Mouse (Mus musculus) intestine, embryonic 16.5 days (tissue): ENCODE measurements around the gene Ptprn. TPM values are rescaled to one million over a fixed set of nuclear protein-coding genes. Genes with fewer than 3 reads are reported as not detected.

Experiments
- ATAC-seq: fragments of 200-750 bp; cut with Nextera tagmentation; 2 replicates; pipeline ENCODE4 v1.8.0; 2017; ENCODE audit warnings: moderate TSS enrichment, moderate library complexity
- H3K27ac ChIP-seq: fragments of 300-500 bp; sonication (generic); 2 replicates; pipeline ENCODE4 v1.5.1; 2014; ENCODE audit warnings: mild to moderate bottlenecking, low read length
- H3K27me3 ChIP-seq: fragments of 300-500 bp; sonication (generic); replicated peaks from 2 replicates; pipeline ENCODE4 v1.6.1; 2014; ENCODE audit warnings: low read length, control low read depth, mixed read lengths; ENCODE audit not compliant: control insufficient read depth, insufficient read depth
- H3K36me3 ChIP-seq: fragments of 300-500 bp; sonication (generic); 2 replicates; pipeline ENCODE4 v1.6.1; 2014; ENCODE audit warnings: low read length, control low read depth; ENCODE audit not compliant: control insufficient read depth, insufficient read depth
- H3K4me1 ChIP-seq: fragments of 300-500 bp; sonication (generic); 2 replicates; pipeline ENCODE4 v1.6.1; 2014; ENCODE audit warnings: low read length, control low read depth, mixed read lengths; ENCODE audit not compliant: control insufficient read depth, insufficient read depth
- H3K4me2 ChIP-seq: fragments of 300-500 bp; sonication (generic); 2 replicates; pipeline ENCODE4 v1.6.1; 2014; ENCODE audit warnings: low read depth, low read length, control low read depth
- H3K4me3 ChIP-seq: fragments of 300-500 bp; sonication (generic); 2 replicates; pipeline ENCODE4 v1.5.1; 2014; ENCODE audit warnings: mild to moderate bottlenecking, low read length
- H3K9ac ChIP-seq: fragments of 300-500 bp; sonication (generic); 2 replicates; pipeline ENCODE4 v1.6.1; 2014; ENCODE audit warnings: low read depth, low read length
- H3K9me3 ChIP-seq: fragments of 300-500 bp; sonication (generic); 2 replicates; pipeline ENCODE4 v1.6.1; 2016; ENCODE audit warnings: low read length, control low read depth; ENCODE audit not compliant: control insufficient read depth
- WGBS: fragments of 180-500 bp; shearing (Covaris S2); extraction: QIAGEN DNeasy Blood & Tissue Kit; methylation state at CpG from one replicate; pipeline ENCODE4 v1.1.7; 2014; 5-methylcytosine and 5-hydroxymethylcytosine counted together
- polyA plus RNA-seq: library from polyadenylated mRNA; unstranded; fragments of >200 nt; fragmentation: Nextera tagmentation; extraction: Ambion mirVana; gene quantifications from 2 replicates; pipeline ENCODE4 v1.2.1, GENCODE M21; 2015

The Ptprn gene
- polyA plus RNA-seq, 1 experiment from 2014 or later: 2.9 TPM

- Histone ChIP-seq H3K4me2 (no peak overlapping the region), H3K27me3 (no peaks in the 10 kb centered on the region), H3K4me3 (no peak overlapping the region), H3K9ac (no peak overlapping the region), H3K4me1 (no peaks in the 10 kb centered on the region), H3K27ac (no peak overlapping the region), H3K36me3 (no peaks in the 10 kb centered on the region), H3K9me3 (no peaks in the 10 kb centered on the region)
- no peak for ATAC-seq
- 15% methylated on average over 7 of the region's 7 CpGs for WGBS
These were observed 25.1 kb upstream of the Ptprn start for GRCm38 (mm10) chr1:75289376-75289775.

- no peaks in the 10 kb centered on the region for H3K4me1 ChIP-seq
- H3K27me3 ChIP-seq: no peaks in the 10 kb centered on the region
- H3K9ac ChIP-seq: no peak overlapping the region
- 86% methylated on average over 7 of the region's 7 CpGs for WGBS
- H3K9me3 ChIP-seq: no peaks in the 10 kb centered on the region
- no peak overlapping the region for H3K27ac ChIP-seq
- no peak overlapping the region for H3K4me2 ChIP-seq
- no peak for ATAC-seq
- H3K4me3 ChIP-seq: no peak overlapping the region
- H3K36me3 ChIP-seq: no peaks in the 10 kb centered on the region
These were observed 20.6 kb upstream of the Ptprn start for GRCm38 (mm10) chr1:75284911-75285310.

DNA sequence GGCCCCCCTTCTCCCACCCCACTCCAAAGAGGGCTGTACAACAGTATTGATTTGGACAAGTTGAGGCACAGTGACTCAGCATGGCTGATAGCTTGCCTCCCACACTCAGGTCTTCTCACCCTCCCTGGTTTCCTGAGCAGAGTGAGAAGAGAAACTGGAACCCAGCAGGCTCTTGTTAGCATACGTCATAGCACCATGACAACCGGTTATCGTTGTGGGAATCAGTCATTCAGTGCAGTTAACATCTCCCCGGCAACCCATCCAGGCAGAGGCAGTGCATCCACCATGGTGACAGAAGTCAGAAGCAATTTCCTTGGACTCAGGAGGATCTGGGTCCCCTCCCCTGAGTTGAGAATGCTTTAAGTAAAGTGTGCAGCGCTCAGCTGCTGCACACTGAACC is 18.7 kb upstream of the Ptprn start:
- no peak overlapping the region for H3K9ac ChIP-seq
- H3K27ac ChIP-seq: no peak overlapping the region
- peaks cover 5% of the 10 kb centered on the region; the same call in 1 of the 2 replicates for H3K27me3 ChIP-seq
- no peaks in the 10 kb centered on the region for H3K4me1 ChIP-seq
- no peak for ATAC-seq
- no peak overlapping the region for H3K4me3 ChIP-seq
- H3K4me2 ChIP-seq: no peak overlapping the region
- no peaks in the 10 kb centered on the region for H3K36me3 ChIP-seq
- 69% methylated on average over 5 of the region's 5 CpGs for WGBS
- no peaks in the 10 kb centered on the region for H3K9me3 ChIP-seq

DNA sequence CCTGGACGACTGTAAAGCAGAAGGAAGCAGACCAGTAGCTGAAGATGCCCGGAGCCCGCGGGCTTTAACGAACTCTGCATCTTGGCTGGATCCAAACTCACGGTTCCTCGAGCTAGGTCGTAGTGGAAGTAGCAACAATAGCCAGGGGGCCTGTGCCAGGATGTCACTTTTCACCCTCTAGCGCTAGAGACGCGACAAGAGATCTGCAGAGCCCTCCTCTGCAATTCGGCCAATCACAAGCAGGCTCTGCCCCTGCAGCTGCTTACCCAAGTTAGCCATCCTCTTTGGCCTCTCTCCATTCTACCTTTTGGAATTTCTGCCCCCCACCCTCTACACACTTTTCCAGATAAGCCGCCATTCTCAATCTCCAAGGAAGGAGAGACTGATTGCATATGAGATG is 13.9 kb upstream of the Ptprn start, which contains the start of gene Resp18:
Resp18 (minus strand) TSS at position 188 of the 400 bp plus-strand sequence.
- Histone ChIP-seq H3K4me2 (no peak within 1 kb of the TSS), H3K4me1 (no peaks in the 10 kb centered on the region), H3K36me3 (no peaks in the 10 kb centered on the region), H3K4me3 (0 out of 2 replicates have a peak within 1 kb of the TSS, but pooled peaks have one; percentile 5), H3K27ac (no peak within 1 kb of the TSS), H3K9me3 (no peaks in the 10 kb centered on the region), H3K9ac (no peak within 1 kb of the TSS), H3K27me3 (peaks cover 9% of the 10 kb centered on the region)
- 5% methylated on average over 13 of the region's 13 CpGs for WGBS
- no peak for ATAC-seq

DNA sequence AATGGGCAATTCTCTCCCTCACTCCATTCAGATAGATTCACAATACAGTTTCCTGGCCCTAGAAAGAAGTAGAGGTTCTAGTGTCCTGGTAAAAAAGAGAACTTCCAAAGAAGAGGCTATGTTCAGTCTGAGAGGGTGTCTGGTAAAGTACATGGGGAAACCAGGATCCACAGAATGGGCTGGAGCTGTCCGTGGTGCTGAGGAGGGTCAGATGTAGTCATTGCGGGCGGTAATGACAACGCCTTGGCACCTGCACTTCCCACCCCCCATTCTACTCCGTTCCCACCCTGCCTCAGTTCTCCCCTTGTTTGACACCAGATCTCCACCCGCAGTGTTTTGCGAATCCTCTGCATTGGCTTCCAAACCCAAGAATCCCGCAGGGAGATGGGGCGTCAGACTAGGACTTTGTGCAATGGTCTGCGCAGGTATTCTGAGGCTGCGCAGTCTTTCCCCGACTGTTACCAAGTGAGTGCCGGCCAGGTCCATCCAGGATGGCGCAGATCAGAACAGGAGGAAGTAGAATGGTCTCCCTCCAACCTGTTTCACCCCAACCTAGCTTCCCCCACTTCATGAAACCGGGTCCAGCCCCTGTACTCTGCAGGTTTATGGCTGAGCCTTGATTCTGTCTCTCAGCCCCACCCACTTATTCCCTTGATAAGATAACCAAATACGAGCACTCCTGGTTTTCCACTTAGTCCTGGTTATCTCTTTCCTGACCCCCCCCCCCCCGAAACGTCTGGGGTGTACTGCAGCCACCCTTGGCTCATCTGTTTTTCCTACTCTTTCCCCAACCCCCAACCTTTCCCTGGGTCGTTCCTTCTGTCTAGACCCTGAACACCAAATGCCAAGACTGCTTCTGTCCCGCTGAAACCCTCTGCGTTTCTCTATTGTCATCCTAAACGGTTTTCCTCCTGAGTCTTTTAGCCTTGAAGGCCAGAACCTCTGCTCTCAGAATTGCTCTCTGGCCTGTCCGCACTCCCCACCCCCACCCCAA is 13.2 kb upstream of the Ptprn start:
- no peak overlapping the region for H3K27ac ChIP-seq
- no peaks in the 10 kb centered on the region for H3K9me3 ChIP-seq
- no peak overlapping the region for H3K9ac ChIP-seq
- H3K36me3 ChIP-seq: no peaks in the 10 kb centered on the region
- no peaks in the 10 kb centered on the region for H3K4me1 ChIP-seq
- WGBS: 5% methylated on average over 23 of the region's 23 CpGs
- peaks cover 9% of the 10 kb centered on the region for H3K27me3 ChIP-seq
- no peak for ATAC-seq
- no peak overlapping the region for H3K4me2 ChIP-seq
- H3K4me3 ChIP-seq: 0 out of 2 replicates have a peak overlapping the region, but pooled peaks have one; percentile 5

DNA sequence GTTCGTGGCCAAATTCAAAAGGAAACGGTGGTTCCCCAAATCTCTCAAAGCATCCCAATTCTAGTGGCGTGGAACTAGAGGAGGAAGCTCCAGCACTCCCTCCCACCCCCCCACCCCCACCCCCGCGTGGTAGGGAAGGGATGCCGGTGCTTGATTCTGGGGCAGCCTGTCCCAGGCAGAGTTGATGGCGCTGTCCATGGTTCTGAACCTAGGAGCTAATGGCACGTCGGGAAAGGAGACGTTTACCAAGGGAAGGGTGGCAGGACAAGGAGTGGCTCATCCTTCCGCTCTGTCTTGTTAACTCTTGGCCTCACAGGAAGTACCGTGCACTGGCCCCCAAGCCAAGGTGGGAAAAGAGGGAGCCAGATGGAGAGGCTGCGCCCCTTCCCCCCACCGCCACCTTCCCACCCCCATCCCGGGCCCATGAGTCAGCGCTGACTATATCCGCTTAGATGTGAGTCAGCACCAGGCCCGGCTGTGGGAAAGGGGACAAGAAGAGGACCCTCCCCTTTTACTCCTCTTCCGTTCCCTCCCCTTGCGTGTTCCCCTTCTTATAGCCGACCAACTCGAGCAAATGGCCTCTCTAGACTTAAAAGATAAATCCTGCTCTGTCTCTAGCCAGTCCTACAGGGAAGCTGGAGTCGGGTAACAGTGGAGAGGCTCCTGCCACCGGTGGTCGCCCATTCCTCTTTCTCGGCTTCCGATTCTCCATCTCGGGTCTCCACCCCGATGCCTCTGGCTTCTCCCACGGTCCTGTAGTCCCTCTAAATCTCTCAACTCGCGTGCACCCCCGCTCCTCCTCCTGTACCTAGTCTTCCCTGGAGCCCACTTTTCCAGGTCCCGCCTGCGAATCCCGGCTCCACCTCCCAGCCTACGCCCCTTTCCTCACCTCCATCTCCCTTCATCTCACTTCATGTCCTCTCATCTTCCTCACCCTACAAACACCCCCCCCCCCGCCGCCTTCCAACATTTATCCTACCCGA is 1.0 kb downstream of the Ptprn start:
- Histone ChIP-seq H3K9me3 (no peaks in the 10 kb centered on the region), H3K9ac (no peak overlapping the region), H3K27me3 (peaks cover 26% of the 10 kb centered on the region), H3K27ac (no peak overlapping the region), H3K4me3 (0 out of 2 replicates have a peak overlapping the region, but pooled peaks have one; percentile 11), H3K36me3 (no peaks in the 10 kb centered on the region), H3K4me1 (no peaks in the 10 kb centered on the region), H3K4me2 (no peak overlapping the region)
- ATAC-seq: peak; percentile 50; the same call in 1 of the 2 replicates
- 2% methylated on average over 40 of the region's 40 CpGs for WGBS

DNA sequence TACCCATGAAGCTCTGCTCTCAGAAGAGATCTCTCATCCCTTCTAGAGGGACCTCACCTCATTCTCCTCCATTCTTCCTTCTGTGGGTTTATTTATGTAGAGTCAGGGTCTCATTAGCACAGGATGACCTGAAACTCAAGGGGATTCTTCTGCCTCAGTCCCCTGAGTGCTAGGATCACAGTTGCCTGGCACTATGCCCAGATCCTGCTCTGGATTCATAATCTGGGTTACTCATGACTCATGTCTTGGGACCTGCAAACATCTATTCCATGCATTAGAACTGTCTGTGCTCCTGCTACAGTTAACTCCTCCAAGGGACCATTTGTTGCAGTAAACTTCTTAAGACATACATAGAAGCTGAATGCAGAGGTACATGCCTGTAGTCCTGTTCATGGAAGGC is 3.0 kb downstream of the Ptprn start:
- Histone ChIP-seq H3K4me2 (no peak overlapping the region), H3K36me3 (no peaks in the 10 kb centered on the region), H3K27me3 (peaks cover 26% of the 10 kb centered on the region), H3K9me3 (no peaks in the 10 kb centered on the region), H3K27ac (no peak overlapping the region), H3K4me1 (no peaks in the 10 kb centered on the region), H3K9ac (no peak overlapping the region), H3K4me3 (no peak overlapping the region)
- no peak for ATAC-seq

GRCm38 (mm10) chr1:75255516-75256046 is 8.7 kb downstream of the Ptprn start:
- Histone ChIP-seq H3K9me3 (no peaks in the 10 kb centered on the region), H3K4me1 (peaks cover 4% of the 10 kb centered on the region; the same call in 1 of the 2 replicates), H3K27ac (no peak overlapping the region), H3K27me3 (no peaks in the 10 kb centered on the region), H3K9ac (0 out of 2 replicates have a peak overlapping the region, but pooled peaks have one; percentile 27), H3K36me3 (no peaks in the 10 kb centered on the region), H3K4me3 (no peak overlapping the region), H3K4me2 (no peak overlapping the region)
- WGBS: 57% methylated on average over 10 of the region's 10 CpGs
- ATAC-seq: no peak

- no peak for ATAC-seq
- Histone ChIP-seq H3K27ac (no peak overlapping the region), H3K36me3 (no peaks in the 10 kb centered on the region), H3K4me3 (no peak overlapping the region), H3K9me3 (no peaks in the 10 kb centered on the region), H3K9ac (no peak overlapping the region), H3K4me1 (peaks cover 4% of the 10 kb centered on the region; the same call in 1 of the 2 replicates), H3K27me3 (no peaks in the 10 kb centered on the region), H3K4me2 (no peak overlapping the region)
- 73% methylated on average over 8 of the region's 8 CpGs for WGBS
These were observed 9.7 kb downstream of the Ptprn start for GRCm38 (mm10) chr1:75254625-75255013.
